Mouse (Mus musculus): ENCODE data around the gene Dnajb12. TPM values are rescaled to one million over a fixed set of nuclear protein-coding genes. Genes with fewer than 3 reads are reported as not detected.
"Not testable (repeated sequence)": the region's sequence is repeated elsewhere in the genome, so short reads cannot be mapped to it uniquely, and the experiment has no call there.

The Dnajb12 gene
- polyA plus RNA-seq, 1 experiment from 2014 or later: 26.7 TPM

DNA sequence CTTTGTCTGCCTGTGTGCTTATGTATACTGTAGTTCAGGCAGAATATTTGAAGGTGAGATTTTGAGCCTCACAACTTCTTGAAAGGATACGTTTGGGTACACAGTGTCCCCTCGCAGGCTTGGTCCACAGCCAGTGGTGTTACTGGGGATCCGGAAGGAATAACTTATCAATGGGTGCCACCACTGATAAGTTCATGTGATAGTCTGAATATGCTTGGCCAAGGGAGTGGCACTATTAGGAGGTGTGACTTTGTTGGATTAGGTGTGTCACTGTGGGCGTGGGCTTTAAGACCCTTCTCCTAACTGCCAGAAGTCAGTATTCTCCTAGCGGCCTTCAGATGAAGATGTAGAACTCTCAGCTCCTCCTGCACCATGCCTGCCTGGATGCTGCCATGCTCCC, 6.2 kb upstream of the Dnajb12 start:
- TF ChIP-seq CTCF (IDR thresholded peaks at IDR 0.05; ENCODE audit: low read depth): no peak
- Histone ChIP-seq H3K4me2 (no peak overlapping the region), H3K9ac (no peak overlapping the region), H3K4me3 (ENCODE audit: low read depth, low read length) (no peak overlapping the region), H3K27me3 (ENCODE audit: insufficient read depth, low read length) (no peaks in the 10 kb centered on the region), H3K27ac (ENCODE audit: low read depth) (no peak overlapping the region), H3K36me3 (ENCODE audit: insufficient read depth) (no peaks in the 10 kb centered on the region), H3K9me3 (ENCODE audit: low read depth, low read length) (no peaks in the 10 kb centered on the region), H3K4me1 (ENCODE audit: insufficient read depth) (no peaks in the 10 kb centered on the region)
- ATAC-seq (ENCODE audit: insufficient read depth): no peak
- WGBS: 74% methylated on average over 5 of the region's 5 CpGs
- DNase-seq: no peak

DNA sequence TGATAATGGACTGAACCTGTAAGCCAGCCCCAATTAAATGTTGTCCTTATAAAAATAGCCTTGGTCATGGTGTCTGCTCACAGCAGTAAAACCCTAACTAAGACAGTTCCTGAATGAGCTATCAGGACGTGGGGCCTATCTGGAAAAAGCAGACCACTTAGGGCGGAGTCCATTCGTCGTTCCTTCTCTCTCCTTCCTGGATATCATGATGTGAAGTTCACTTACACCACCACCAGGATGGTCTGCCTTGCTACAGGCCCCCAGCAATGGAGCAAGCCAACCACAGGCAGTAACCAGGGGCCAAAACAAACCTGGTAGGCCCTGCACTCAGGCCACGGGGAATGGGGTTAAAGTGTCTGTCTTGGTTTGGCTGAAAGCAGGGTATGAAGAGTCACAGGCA, 5.7 kb upstream of the Dnajb12 start:
- WGBS: 68% methylated on average over 5 of the region's 5 CpGs
- ATAC-seq (ENCODE audit: insufficient read depth): no peak; the same call in 1 of the 2 replicates
- H3K4me1 ChIP-seq (ENCODE audit: insufficient read depth): no peaks in the 10 kb centered on the region

DNA sequence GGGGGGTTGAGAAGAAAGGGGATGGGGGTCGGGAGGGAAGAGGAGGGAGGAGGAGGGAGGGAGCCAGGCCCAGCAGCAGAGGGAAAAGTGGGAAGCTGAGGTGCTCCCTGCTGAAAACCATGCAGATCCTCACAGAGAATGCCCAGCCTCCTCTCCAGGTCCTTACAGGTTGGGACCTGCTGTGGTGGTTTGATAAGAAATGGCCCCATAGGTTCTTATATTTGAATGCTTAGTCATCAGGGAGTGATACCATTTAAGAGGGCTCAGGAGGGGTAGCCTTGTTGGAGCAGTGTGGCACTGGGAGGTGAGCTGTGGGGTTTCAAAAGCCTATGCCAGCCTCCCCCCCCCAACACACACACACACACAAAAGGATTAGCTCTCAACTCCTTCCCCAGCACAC, 4.0 kb upstream of the Dnajb12 start:
- DNase-seq: no peak
- Histone ChIP-seq H3K27ac (ENCODE audit: low read depth) (no peak overlapping the region), H3K4me1 (ENCODE audit: insufficient read depth) (no peaks in the 10 kb centered on the region; the same call in 1 of the 2 replicates), H3K9me3 (ENCODE audit: low read depth, low read length) (no peaks in the 10 kb centered on the region), H3K4me3 (ENCODE audit: low read depth, low read length) (no peak overlapping the region), H3K9ac (no peak overlapping the region), H3K4me2 (no peak overlapping the region; the same call in 1 of the 2 replicates), H3K27me3 (ENCODE audit: insufficient read depth, low read length) (no peaks in the 10 kb centered on the region), H3K36me3 (ENCODE audit: insufficient read depth) (no peaks in the 10 kb centered on the region)
- no peak for TF ChIP-seq CTCF (IDR thresholded peaks at IDR 0.05; ENCODE audit: low read depth)
- no peak for ATAC-seq (ENCODE audit: insufficient read depth)
- WGBS: 33% methylated on average over 1 of the region's 1 CpGs

More for the DNA sequence above, 5.7 kb upstream of the Dnajb12 start:
- no peak for DNase-seq
- Histone ChIP-seq H3K4me3 (ENCODE audit: low read depth, low read length) (no peak overlapping the region), H3K27ac (ENCODE audit: low read depth) (no peak overlapping the region), H3K27me3 (ENCODE audit: insufficient read depth, low read length) (no peaks in the 10 kb centered on the region), H3K9ac (no peak overlapping the region), H3K9me3 (ENCODE audit: low read depth, low read length) (no peaks in the 10 kb centered on the region), H3K4me2 (no peak overlapping the region), H3K36me3 (ENCODE audit: insufficient read depth) (no peaks in the 10 kb centered on the region)
- no peak for TF ChIP-seq CTCF (IDR thresholded peaks at IDR 0.05; ENCODE audit: low read depth)

DNA sequence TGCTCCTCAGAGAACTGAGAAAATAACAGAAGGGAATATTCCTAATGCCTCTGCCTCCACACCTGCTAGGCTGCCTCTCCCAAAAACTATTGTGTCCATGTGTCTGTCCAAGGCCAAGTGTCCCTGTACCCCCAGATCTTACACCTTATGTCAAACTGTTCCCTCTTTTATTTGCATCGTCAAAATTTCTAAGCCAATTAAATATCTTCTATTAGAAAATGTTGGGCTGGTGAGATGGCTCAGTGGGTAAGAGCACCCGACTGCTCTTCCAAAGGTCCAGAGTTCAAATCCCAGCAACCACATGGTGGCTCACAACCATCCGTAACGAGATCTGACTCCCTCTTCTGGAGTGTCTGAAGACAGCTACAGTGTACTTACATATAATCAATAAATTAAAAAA, 2.7 kb upstream of the Dnajb12 start:
- not testable (repeated sequence) for ATAC-seq (ENCODE audit: insufficient read depth)

DNA sequence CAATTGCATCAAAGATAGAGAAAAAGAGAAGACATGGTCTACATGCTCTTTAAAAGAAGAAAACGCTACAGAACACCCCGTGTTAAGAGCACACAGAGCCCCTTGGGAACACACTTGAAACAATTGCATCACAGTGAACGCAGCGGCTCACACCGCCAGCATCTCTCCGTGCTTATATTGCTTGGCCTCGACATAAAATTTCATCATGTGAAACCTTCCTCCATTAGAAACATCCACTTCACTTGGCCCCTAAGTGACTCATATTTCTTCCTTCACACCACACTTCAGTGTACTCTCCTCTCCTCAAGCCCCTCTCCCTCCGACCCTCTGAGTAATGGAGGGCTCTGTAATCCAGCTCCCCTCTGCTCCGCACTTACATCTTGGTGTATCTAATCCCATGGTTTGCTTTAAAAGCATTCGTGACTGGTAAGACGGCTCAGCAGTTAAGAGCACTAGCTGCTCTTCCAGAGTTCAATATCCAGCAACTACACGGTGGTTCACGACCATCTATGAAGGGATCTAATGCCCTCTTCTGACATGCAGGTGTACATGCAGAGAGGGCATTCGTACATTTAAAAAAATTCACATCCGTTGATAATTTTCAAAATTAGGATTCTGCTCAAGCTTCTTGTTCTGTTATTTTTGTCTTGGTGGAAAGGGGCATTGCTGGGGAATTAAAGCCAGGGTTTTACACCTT, 1.8 kb upstream of the Dnajb12 start:
- no peak overlapping the region for H3K4me3 ChIP-seq (ENCODE audit: low read depth, low read length)
- TF ChIP-seq CTCF (IDR thresholded peaks at IDR 0.05; ENCODE audit: low read depth): 0 out of 2 replicates have a peak, but pooled peaks have one; percentile 7
- H3K4me1 ChIP-seq (ENCODE audit: insufficient read depth): peaks cover 7% of the 10 kb centered on the region
- no peak overlapping the region for H3K4me2 ChIP-seq
- no peak for ATAC-seq (ENCODE audit: insufficient read depth)
- H3K9me3 ChIP-seq (ENCODE audit: low read depth, low read length): no peaks in the 10 kb centered on the region
- no peak overlapping the region for H3K9ac ChIP-seq
- WGBS: 69% methylated on average over 15 of the region's 15 CpGs
- H3K36me3 ChIP-seq (ENCODE audit: insufficient read depth): no peaks in the 10 kb centered on the region
- no peaks in the 10 kb centered on the region for H3K27me3 ChIP-seq (ENCODE audit: insufficient read depth, low read length)
- H3K27ac ChIP-seq (ENCODE audit: low read depth): no peak overlapping the region
- no peak for DNase-seq

More for the DNA sequence above, 2.7 kb upstream of the Dnajb12 start:
- H3K4me3 ChIP-seq (ENCODE audit: low read depth, low read length); H3K27ac ChIP-seq (ENCODE audit: low read depth); H3K27me3 ChIP-seq (ENCODE audit: insufficient read depth, low read length); H3K4me2 ChIP-seq; H3K9ac ChIP-seq; DNase-seq; H3K9me3 ChIP-seq (ENCODE audit: low read depth, low read length); H3K4me1 ChIP-seq (ENCODE audit: insufficient read depth); H3K36me3 ChIP-seq (ENCODE audit: insufficient read depth): not testable (repeated sequence)
- WGBS: 98% methylated on average over 3 of the region's 4 CpGs

DNA sequence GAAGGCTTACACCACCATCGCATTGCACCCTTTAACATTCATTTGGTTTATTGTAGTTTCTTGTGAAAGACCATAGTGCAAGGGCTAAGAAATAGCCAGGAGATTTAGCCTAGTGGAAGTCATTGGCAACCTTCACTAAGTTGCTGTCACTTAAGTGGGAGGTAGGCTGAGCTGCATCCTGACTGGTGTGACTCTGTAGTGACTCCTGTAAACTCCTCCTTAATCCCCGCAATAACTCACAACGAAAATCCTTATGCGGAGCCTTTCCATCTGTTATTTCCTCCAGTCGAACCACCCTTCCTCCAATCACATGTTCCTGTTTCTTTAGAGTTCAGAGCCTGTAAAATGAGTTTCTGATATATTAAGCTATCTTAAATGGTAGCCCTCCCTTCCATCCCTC, 533 bp upstream of the Dnajb12 start:
- Histone ChIP-seq H3K27ac (ENCODE audit: low read depth) (peak overlapping the region; percentile 100), H3K4me1 (ENCODE audit: insufficient read depth) (peaks cover 7% of the 10 kb centered on the region), H3K27me3 (ENCODE audit: insufficient read depth, low read length) (no peaks in the 10 kb centered on the region), H3K36me3 (ENCODE audit: insufficient read depth) (peaks cover 5% of the 10 kb centered on the region; the same call in 1 of the 2 replicates), H3K4me3 (ENCODE audit: low read depth, low read length) (peak overlapping the region; percentile 91), H3K9ac (peak overlapping the region; percentile 98), H3K9me3 (ENCODE audit: low read depth, low read length) (no peaks in the 10 kb centered on the region), H3K4me2 (peak overlapping the region; percentile 85)
- 20% methylated on average over 5 of the region's 5 CpGs for WGBS
- DNase-seq: peak; percentile 61
- TF ChIP-seq CTCF (IDR thresholded peaks at IDR 0.05; ENCODE audit: low read depth): no peak
- ATAC-seq (ENCODE audit: insufficient read depth): peak; percentile 15; the same call in 1 of the 2 replicates

DNA sequence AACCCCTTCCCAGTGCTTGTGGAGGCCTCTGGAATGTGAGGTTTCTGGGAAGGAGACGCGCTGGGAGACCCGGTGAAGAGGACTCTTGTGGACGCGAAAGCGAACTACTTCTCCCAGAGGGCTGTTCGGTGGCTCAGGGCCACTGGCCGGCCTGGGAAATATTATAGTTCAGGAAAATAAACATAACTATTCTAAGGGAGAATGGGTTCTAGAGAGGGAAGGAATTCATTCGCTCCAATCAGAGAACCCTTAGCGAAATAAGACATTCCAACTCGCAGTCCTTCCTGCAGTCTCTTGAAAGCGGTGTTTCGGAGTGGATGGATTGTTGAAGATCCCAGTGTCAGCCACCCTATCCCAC, 652 bp downstream of the Dnajb12 start:
- peaks cover 10% of the 10 kb centered on the region; the same call in 1 of the 2 replicates for H3K36me3 ChIP-seq (ENCODE audit: insufficient read depth)
- no peak for TF ChIP-seq CTCF (IDR thresholded peaks at IDR 0.05; ENCODE audit: low read depth)
- H3K27me3 ChIP-seq (ENCODE audit: insufficient read depth, low read length): no peaks in the 10 kb centered on the region
- 0% methylated on average over 13 of the region's 13 CpGs for WGBS
- no peaks in the 10 kb centered on the region for H3K9me3 ChIP-seq (ENCODE audit: low read depth, low read length)
- H3K27ac ChIP-seq (ENCODE audit: low read depth): peak overlapping the region; percentile 100
- DNase-seq (peak; percentile 84), ATAC-seq (ENCODE audit: insufficient read depth) (peak; percentile 71)
- peak overlapping the region; percentile 98 for H3K9ac ChIP-seq
- H3K4me1 ChIP-seq (ENCODE audit: insufficient read depth): peaks cover 7% of the 10 kb centered on the region
- H3K4me2 ChIP-seq: peak overlapping the region; percentile 85
- H3K4me3 ChIP-seq (ENCODE audit: low read depth, low read length): peak overlapping the region; percentile 91
